Mouse (Mus musculus) right cerebral cortex, postnatal 10 days (tissue): ENCODE data around the gene Irf7.
"Not testable (repeated sequence)": the region's sequence is repeated elsewhere in the genome, so short reads cannot be mapped to it uniquely, and the experiment has no call there.

Experiments
- DNase-seq, 2 experiments: peaks; one replicate each; pipeline ENCODE4 v3.0.0; 2021; ENCODE audit warnings: low spot score in 2 of 2

The Irf7 gene

DNA sequence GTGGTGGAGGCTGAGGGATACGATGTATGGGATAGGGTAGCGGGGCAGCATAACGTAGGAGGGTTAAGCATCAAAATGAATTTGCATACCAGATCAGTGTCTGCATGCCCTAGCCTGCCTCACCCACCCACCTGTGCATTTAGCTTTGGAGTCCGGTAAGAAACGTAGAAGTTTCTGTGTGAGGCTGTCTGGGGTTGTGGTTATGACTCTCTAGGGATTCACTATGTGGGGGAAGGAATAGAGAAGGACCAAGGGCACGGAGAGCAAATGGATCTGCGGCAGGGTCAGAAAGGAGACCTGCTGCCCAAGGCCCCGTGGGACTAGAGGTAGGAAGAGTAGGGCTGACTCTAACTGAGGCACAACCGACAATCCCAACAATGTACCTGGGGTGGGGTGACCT is 9.1 kb upstream of the Irf7 start:
- DNase-seq = no peak

DNA sequence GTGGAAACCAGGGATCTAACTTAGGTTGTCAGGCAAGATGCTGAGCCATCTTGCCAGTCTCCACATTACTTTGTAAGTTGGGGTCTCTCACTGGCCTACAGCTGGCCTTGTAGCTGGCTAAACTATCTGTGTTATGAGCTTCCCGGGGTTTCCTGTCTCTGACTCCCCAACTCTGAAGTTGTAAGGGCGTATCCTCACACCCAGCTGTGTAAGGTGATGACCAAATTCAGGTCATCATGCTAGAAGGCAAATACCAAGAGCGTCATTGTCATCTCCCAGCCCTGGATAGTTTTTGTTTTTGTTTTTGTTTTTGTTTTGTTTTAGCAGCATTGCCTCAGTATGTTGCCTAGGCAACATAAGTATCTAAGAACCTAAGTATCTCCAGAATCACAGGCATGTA is 4.3 kb upstream of the Irf7 start:
- no peak for DNase-seq

DNA sequence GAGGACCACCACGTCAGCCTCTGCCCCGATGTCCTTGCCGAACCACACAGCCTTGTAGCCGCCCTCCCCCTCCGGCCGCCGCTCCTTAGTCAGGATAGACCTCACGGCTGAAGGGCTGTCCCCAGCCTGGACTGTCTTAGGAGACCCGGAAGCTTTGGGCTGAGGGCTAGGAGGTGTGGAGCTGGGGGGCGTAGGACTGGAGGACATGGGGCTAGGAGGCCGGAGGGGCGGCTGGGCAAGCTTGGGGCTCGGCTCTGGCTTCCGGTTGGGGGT is 2.9 kb upstream of the Irf7 start:
- DNase-seq = no peak

DNA sequence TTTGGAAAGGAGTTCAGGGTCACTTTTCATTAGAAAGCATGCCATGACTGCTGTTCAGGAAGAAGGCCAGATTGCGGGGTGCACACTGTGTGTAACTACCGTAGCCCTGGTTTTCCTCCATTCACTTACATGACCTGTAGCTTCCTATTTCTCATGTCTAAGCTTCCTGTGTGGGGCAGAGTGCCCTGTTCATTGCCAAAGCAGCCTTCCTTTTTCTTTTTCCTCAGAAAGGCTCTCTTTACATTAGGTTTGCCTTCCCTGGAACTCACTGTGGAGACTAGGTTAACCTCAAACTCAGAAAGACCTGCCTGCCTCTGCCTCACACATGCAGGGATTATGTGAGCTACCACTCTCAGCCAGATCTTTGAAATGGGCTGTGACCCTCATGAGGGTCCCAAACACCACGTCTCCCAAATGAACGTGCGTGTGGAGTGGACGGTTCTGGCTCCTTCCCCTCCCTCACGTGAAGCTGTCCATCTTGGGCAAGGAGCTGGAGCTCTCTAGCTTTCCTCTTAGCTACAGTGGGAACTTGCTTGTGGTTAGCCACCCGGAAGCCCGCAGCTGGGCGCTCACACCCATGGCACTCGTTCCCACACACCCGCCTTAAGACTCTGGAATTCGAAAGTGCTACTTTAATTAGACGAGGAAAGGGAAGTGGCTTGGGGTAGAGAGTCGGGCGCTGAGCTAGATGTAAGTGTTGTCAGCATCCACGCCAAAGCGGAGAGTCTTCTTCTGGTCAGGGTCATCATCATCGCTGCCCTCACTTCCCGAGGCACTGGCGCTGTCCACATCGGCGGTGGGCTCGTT is 2.4 kb upstream of the Irf7 start:
- no peak for DNase-seq

DNA sequence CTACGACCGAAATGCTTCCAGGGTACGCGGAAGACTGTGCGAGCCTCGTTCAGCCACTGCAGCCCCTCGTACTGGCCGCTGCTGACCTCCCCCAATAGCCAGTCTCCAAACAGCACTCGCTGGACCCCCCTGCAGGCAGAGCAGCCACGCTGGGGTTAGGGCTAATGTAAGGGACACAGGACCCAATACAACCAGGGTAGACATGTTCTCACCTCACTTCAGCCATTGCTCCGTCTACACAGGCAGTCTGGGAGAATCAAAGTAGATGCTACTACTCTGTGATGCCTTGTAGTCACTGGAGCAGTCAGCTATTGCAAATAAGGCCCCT is 906 bp downstream of the Irf7 start:
- no peak for DNase-seq

GRCm38 (mm10) chr7:141264761-141265410 is 1.4 kb downstream of the Irf7 start:
- no peak for DNase-seq

GRCm38 (mm10) chr7:141264041-141264700 is 2.1 kb downstream of the Irf7 start:
- DNase-seq = no peak

- no peak for DNase-seq
These were observed 2.6 kb downstream of the Irf7 start for GRCm38 (mm10) chr7:141263640-141264039.

GRCm38 (mm10) chr7:141261480-141261879 is 4.8 kb downstream of the Irf7 start:
- DNase-seq = peak in 1 of 2 experiments; percentile 23

DNA sequence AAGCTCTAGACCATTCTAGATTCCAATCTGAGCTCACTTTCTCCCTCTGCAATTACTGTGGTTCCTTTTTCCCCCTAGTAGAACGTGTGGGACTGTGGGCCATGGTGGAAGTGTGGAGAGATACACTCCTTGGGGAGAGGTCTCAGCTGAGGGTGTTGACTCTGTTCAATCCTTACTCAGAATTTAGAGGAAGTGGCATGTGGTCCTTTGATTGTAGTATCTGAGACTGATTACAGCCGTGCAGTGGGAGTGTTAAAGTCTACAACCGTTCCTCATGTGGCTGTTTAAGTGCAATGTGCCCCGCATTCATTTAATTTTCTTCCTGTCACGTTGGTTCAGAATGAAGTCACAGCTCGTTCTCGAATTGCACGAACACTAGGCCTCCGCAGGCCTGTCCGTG is 10.1 kb downstream of the Irf7 start:
- no peak for DNase-seq

GRCm38 (mm10) chr7:141250486-141250885 is 15.8 kb downstream of the Irf7 start:
- DNase-seq = not testable (repeated sequence)

- DNase-seq = no peak
These were observed 34.7 kb downstream of the Irf7 start for GRCm38 (mm10) chr7:141231551-141231950.

GRCm38 (mm10) chr7:141231111-141231510 is 35.2 kb downstream of the Irf7 start:
- no peak for DNase-seq

DNA sequence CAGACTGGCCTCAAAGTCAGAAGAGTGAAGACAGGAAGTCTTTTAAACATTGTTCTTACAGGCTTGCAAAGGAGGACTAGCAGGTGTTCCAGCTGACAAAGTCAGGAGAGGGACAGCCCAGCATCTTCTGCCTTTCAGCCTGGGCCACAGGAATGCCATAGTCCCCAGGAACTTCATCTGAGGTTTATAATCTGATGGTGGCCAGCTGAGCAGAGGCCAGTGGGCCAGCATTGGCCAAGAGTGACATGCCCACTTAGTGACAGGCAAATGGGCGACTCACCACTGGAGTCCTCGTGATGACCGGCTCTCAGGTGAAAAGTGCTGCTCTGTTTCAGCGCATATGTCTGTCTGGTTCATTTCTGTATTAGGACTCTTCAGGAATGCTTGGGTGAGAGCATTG is 35.7 kb downstream of the Irf7 start:
- no peak for DNase-seq

- no peak for DNase-seq
These were observed 36.6 kb downstream of the Irf7 start for GRCm38 (mm10) chr7:141229702-141230101.

DNA sequence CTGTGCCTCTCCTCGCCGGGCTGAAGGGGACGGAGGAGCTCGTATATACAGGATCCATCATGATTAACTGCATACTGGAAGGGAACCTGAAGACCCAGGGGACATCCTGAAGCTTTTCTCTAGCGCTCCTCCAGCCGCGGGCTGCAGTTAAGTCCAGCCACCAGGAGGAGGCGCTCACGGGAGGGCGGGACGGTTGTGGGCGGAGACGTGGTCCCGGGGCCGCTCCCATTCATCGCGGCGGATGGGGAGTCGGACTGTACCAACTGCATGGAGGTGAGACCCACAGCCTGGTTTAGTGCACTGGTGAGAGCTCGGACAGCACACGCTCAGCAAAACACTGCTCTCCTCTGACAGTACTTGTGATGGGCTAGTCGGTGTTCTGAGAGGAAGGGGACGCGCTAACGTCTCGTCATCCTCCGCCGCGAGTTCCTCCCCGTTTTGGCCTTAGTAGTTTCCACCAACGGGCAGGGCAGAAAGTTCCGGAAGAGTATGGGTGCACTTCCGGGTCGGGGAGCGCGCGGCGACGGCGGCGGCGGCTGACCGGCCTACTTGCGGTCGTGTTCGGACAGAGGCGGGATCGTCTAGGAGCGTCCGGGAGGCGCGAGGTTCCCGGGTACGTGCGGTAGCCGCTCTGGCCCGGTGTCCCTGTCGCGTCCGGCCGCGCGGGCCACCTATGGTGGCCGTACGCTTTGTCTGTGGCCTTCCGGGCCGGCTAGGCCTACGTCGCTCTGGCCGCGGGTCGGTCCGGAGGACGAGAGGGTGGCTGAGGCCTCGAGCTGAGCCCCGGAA is 37.8 kb downstream of the Irf7 start, which contains the start of gene Phrf1:
Gene Phrf1 (plus strand): TSS at position 506 of the 789 bp plus-strand sequence.
- peak; percentile 91 to 95 for DNase-seq

- DNase-seq = no peak
These were observed 38.5 kb downstream of the Irf7 start for GRCm38 (mm10) chr7:141227796-141228195.

DNA sequence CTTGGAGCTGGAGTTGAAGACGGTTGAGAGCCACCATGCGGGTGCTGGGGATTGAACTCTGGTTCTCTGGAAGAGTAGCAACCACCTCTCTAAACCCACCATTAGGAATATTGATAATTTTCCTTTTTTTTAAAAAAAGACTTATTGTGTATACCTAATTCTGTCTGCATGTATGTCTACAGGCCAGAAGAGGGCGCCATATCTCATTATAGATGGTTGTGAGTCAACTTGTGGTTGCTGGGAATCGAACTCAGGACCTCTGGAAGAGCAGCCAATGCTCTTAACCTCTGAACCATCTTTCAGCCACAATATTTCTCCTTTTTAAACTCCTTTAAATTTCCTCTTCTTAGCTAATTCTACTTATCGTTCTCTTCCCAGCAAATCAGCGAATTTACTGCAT is 39.7 kb downstream of the Irf7 start:
- DNase-seq = no peak

- no peak for DNase-seq
These were observed 43.5 kb downstream of the Irf7 start for GRCm38 (mm10) chr7:141222696-141223215.

- no peak for DNase-seq
These were observed 44.2 kb downstream of the Irf7 start for GRCm38 (mm10) chr7:141222126-141222467.

DNA sequence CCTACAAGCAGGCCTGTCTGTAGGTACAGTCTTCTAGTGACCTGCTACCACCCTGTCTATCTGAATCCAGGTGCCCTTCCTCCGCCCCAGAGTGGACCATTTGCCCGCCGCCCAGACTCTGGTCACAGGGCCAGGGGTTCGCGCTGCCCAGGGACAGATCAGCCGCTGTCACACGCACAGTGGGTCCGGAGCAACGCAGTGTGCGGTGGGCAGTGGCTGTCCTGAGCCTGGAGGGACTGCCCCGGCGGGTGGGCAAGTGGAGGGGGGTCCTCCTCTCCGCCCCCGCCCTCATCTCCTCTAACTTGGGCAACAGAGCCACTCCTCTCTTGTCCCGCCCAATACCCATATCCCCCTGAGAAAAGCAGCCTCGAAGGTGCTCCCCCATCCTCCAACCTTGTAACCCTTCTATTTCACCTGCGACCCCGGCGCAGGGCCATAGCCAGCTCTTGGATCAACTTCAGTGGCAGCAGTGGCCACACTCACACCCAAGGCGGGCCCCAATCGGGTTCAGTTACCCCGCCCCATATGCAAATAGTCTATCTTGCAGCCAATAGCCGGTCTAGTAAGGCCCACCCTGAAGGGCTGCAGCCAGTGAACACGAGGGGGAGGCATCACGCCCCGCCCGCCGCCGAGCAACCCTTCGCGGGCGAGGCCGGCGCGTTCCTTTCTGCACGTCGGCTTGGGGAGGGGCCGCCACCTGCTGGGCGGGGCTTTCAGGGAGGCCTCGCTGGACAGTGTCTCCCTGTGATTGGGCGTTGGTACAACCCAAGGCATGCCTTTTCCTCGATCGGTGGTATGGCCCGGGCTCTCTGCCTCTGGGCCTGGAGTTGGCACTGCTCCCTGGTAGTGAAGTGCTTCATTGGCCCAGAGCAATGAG is 44.8 kb downstream of the Irf7 start:
- DNase-seq = peak; percentile 95 to 96
